Comparison of ENCODE assay signal across 14 mouse cellular contexts in the genomic region with DNA sequence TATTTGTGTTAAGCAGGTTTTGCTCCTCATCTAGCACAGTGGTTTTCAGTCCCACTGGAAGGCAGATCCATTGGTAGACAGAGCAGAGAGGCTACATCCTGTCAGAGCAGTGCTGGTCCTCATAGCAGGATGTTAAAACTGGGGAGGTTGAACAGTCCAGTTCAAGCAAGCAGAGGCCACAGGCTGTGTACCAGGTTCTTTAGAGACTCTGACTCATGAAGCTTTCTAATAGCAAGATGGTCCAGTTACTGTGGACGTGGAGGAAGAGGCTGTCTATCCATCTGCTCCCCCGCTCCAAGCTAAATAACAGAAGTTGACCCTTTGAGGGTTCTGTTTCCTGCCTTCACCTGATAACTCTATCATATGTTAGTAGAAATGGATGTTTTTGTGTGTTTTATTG.
"Had no signal": no experiment of that assay in that cellular context is flagged by ENCODE, and none has a peak within 500 bp of the region (broad histone marks: within the 10 kb centered on the region; RNA-seq: fewer than 3 reads in every experiment).

No protein-coding gene starts in this region.

- H3K4me2 ChIP-seq: limb, embryonic 15.5 days; midbrain, embryonic 12.5 days; neural tube, embryonic 13.5 days had no signal

- H3K9me3 ChIP-seq: limb, embryonic 15.5 days; midbrain, embryonic 12.5 days; neural tube, embryonic 13.5 days had no signal

- H3K27ac ChIP-seq: limb, embryonic 15.5 days; liver, embryonic 14.5 days; midbrain, embryonic 12.5 days; neural tube, embryonic 13.5 days had no signal

- H3K4me3 ChIP-seq: limb, embryonic 15.5 days; midbrain, embryonic 12.5 days; neural tube, embryonic 13.5 days had no signal

- H3K27me3 ChIP-seq: limb, embryonic 15.5 days; midbrain, embryonic 12.5 days; neural tube, embryonic 13.5 days had no signal

- DNase-seq: kidney, postnatal 25 days; layer of hippocampus, adult 9-11 months; layer of hippocampus, postnatal 36 days; lung, adult 18-20 months; retina, postnatal 1 day; right cerebral cortex, postnatal 4 days; spleen, adult 18-20 months; thymus, adult 18-20 months; thymus, postnatal 14 days had no signal

- H3K36me3 ChIP-seq: limb, embryonic 15.5 days; midbrain, embryonic 12.5 days; neural tube, embryonic 13.5 days had no signal

- ATAC-seq: midbrain, embryonic 16.5 days had no signal

- H3K9ac ChIP-seq: limb, embryonic 15.5 days; liver, embryonic 14.5 days; midbrain, embryonic 12.5 days; neural tube, embryonic 13.5 days had no signal
